Mouse (Mus musculus) stomach, postnatal 0 days (tissue): ENCODE data around the gene Dph1. TPM values are rescaled to one million over a fixed set of nuclear protein-coding genes. Genes with fewer than 3 reads are reported as not detected.
A peak's percentile ranks its signal among the peaks of the same experiment; 100 is the strongest.

Source experiments
- ATAC-seq: fragments of 200-750 bp; cut with Nextera tagmentation; 2 replicates; pipeline ENCODE4 v1.8.0; 2017; ENCODE audit not compliant: low FRiP score, low TSS enrichment
- DNase-seq: peaks from one replicate; pipeline ENCODE4 v3.0.0-alpha.2; 2016; ENCODE audit warnings: low spot score
- H3K27ac ChIP-seq: fragments of 300-500 bp; sonication (generic); replicated peaks from 2 replicates; pipeline ENCODE4 v1.5.1; 2014; ENCODE audit warnings: mild to moderate bottlenecking, control low read depth
- H3K27me3 ChIP-seq: fragments of 300-500 bp; sonication (generic); 2 replicates; pipeline ENCODE4 v1.6.1; 2014; ENCODE audit warnings: low read length; ENCODE audit not compliant: control insufficient read depth, insufficient read depth
- H3K36me3 ChIP-seq: fragments of 300-500 bp; sonication (generic); 2 replicates; pipeline ENCODE4 v1.6.1; 2014; ENCODE audit warnings: low read length, mixed read lengths; ENCODE audit not compliant: control insufficient read depth, insufficient read depth
- H3K4me1 ChIP-seq: fragments of 300-500 bp; sonication (generic); replicated peaks from 2 replicates; pipeline ENCODE4 v1.6.1; 2014; ENCODE audit warnings: antibody characterized with exemption; ENCODE audit not compliant: control insufficient read depth, insufficient read depth
- H3K4me2 ChIP-seq: fragments of 300-500 bp; sonication (generic); replicated peaks from 2 replicates; pipeline ENCODE4 v1.6.1; 2014; ENCODE audit warnings: low read depth, mild to moderate bottlenecking, control low read depth, moderate library complexity
- H3K4me3 ChIP-seq: fragments of 300-500 bp; sonication (generic); 2 replicates; pipeline ENCODE4 v1.5.1; 2014; ENCODE audit warnings: low read depth, low read length, control low read depth
- H3K9ac ChIP-seq: fragments of 300-500 bp; sonication (generic); 2 replicates; pipeline ENCODE4 v1.6.1; 2014; ENCODE audit warnings: mild to moderate bottlenecking, low read length, control low read depth, mixed read lengths
- H3K9me3 ChIP-seq: fragments of 300-500 bp; sonication (generic); 2 replicates; pipeline ENCODE4 v1.6.1; 2016; ENCODE audit warnings: low read length; ENCODE audit not compliant: control insufficient read depth
- CTCF ChIP-seq: IDR thresholded peaks from 2 replicates; pipeline ENCODE4 v1.5.1; 2016; ENCODE audit warnings: antibody characterized with exemption, low read depth, mild to moderate bottlenecking, moderate library complexity
- EP300 ChIP-seq: optimal IDR thresholded peaks from 2 replicates; pipeline ENCODE3; 2016; ENCODE audit warnings: antibody characterized with exemption
- WGBS: fragments of 180-500 bp; shearing (Covaris S2); extraction: QIAGEN DNeasy Blood & Tissue Kit; methylation state at CpG from one replicate; pipeline ENCODE4 v1.1.7; 2014; 5-methylcytosine and 5-hydroxymethylcytosine counted together
- polyA plus RNA-seq: library from polyadenylated mRNA; unstranded; fragments of >200 nt; fragmentation: Nextera tagmentation; extraction: Ambion mirVana; gene quantifications from 2 replicates; pipeline ENCODE4 v1.2.1, GENCODE M21; 2015

Dph1 gene
- polyA plus RNA-seq, 1 experiment from 2014 or later = 15.2 TPM

- DNase-seq (peak; percentile 47), ATAC-seq (peak; percentile 40; the same call in 1 of the 2 replicates)
- peaks cover 3% of the 10 kb centered on the region; the same call in 1 of the 2 replicates for H3K4me1 ChIP-seq
Measured at GRCm38 (mm10) chr11:75158432-75158831, 32.6 kb downstream of the Dph1 start.

GRCm38 (mm10) chr11:75157901-75158300 is 33.1 kb downstream of the Dph1 start:
- no peak for TF ChIP-seq CTCF
- TF ChIP-seq EP300 = no peak
- no peak overlapping the region for H3K4me3 ChIP-seq
- H3K9me3 ChIP-seq = no peaks in the 10 kb centered on the region
- H3K4me2 ChIP-seq = no peak overlapping the region
- H3K36me3 ChIP-seq = peaks cover 11% of the 10 kb centered on the region
- ATAC-seq (peak; percentile 51; the same call in 1 of the 2 replicates), DNase-seq (no peak)
- no peak overlapping the region for H3K9ac ChIP-seq
- no peak overlapping the region; the same call in 1 of the 2 replicates for H3K27ac ChIP-seq
- WGBS = 28% methylated on average over 2 of the region's 2 CpGs
- H3K4me1 ChIP-seq = peaks cover 3% of the 10 kb centered on the region; the same call in 1 of the 2 replicates
- no peaks in the 10 kb centered on the region for H3K27me3 ChIP-seq

More at GRCm38 (mm10) chr11:75158432-75158831, 32.6 kb downstream of the Dph1 start:
- peak overlapping the region; percentile 61 for H3K27ac ChIP-seq
- H3K4me3 ChIP-seq = no peak overlapping the region
- no peak overlapping the region for H3K9ac ChIP-seq
- no peaks in the 10 kb centered on the region for H3K9me3 ChIP-seq
- 58% methylated on average over 14 of the region's 14 CpGs for WGBS
- H3K36me3 ChIP-seq = peaks cover 16% of the 10 kb centered on the region
- TF ChIP-seq CTCF = no peak
- no peak for TF ChIP-seq EP300
- H3K27me3 ChIP-seq = no peaks in the 10 kb centered on the region
- H3K4me2 ChIP-seq = no peak overlapping the region

- 45% methylated on average over 4 of the region's 4 CpGs for whole genome bisulfite sequencing
Measured at GRCm38 (mm10) chr11:75157037-75157436, 34.0 kb downstream of the Dph1 start.

DNA sequence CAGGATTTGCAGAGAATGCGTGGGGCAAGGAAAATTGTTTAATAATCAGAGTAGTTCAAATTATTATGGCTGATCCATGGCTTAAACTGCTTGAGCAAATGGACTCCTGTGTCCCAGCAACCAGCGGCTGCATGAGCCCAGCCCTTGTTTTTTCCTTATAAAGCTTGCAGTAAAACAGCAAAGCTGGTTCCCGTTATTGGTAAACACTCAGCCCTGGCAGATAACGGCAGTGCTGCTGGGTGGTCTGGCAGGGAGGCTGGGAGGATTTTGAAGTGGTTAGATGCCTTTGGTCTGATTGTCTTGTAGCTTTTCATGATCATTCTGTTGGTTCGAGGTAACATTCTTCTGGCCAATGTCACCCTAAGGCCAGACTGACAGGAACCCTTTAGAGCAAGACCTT is 34.6 kb downstream of the Dph1 start:
- ATAC-seq (no peak), DNase-seq (no peak)
- no peak overlapping the region for H3K4me2 ChIP-seq
- 30% methylated on average over 5 of the region's 5 CpGs for WGBS
- H3K4me3 ChIP-seq = no peak overlapping the region
- H3K9ac ChIP-seq = 0 out of 2 replicates have a peak overlapping the region, but pooled peaks have one; percentile 23
- H3K4me1 ChIP-seq = peaks cover 3% of the 10 kb centered on the region; the same call in 1 of the 2 replicates
- H3K27ac ChIP-seq = peak overlapping the region; percentile 81
- H3K36me3 ChIP-seq = peaks cover under 1% of the 10 kb centered on the region; the same call in 1 of the 2 replicates
- H3K27me3 ChIP-seq = no peaks in the 10 kb centered on the region
- TF ChIP-seq EP300 = no peak
- no peak for TF ChIP-seq CTCF
- H3K9me3 ChIP-seq = no peaks in the 10 kb centered on the region

More at GRCm38 (mm10) chr11:75157037-75157436, 34.0 kb downstream of the Dph1 start:
- no peak for TF ChIP-seq EP300
- TF ChIP-seq CTCF = no peak
- no peak overlapping the region for H3K4me2 ChIP-seq
- no peak overlapping the region for H3K9ac ChIP-seq
- H3K36me3 ChIP-seq = peaks cover 4% of the 10 kb centered on the region; the same call in 1 of the 2 replicates
- peaks cover 3% of the 10 kb centered on the region; the same call in 1 of the 2 replicates for H3K4me1 ChIP-seq
- H3K4me3 ChIP-seq = no peak overlapping the region
- H3K27ac ChIP-seq = peak overlapping the region; percentile 81
- no peaks in the 10 kb centered on the region for H3K9me3 ChIP-seq
- DNase-seq = no peak
- no peak for ATAC-seq
- H3K27me3 ChIP-seq = no peaks in the 10 kb centered on the region

DNA sequence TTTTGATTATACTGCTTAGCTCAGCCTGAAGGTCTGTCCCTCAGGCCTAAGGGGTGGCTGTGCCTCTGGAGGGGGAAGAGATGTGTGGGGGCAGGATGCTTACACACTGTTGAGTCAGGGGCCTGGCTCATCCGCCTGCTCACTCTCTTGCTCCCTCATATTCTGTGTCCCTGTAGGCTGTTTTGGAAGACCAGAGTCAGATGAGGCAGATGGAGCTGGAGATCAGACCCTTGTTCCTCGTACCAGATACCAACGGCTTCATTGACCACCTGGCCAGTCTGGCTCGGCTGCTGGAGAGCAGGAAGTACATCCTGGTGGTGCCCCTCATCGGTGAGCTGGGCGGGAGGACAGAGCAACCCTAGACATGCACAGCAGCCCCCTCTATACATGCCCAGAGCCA is 35.1 kb downstream of the Dph1 start:
- peak overlapping the region; percentile 81 for H3K27ac ChIP-seq
- peaks cover 3% of the 10 kb centered on the region; the same call in 1 of the 2 replicates for H3K4me1 ChIP-seq

DNA sequence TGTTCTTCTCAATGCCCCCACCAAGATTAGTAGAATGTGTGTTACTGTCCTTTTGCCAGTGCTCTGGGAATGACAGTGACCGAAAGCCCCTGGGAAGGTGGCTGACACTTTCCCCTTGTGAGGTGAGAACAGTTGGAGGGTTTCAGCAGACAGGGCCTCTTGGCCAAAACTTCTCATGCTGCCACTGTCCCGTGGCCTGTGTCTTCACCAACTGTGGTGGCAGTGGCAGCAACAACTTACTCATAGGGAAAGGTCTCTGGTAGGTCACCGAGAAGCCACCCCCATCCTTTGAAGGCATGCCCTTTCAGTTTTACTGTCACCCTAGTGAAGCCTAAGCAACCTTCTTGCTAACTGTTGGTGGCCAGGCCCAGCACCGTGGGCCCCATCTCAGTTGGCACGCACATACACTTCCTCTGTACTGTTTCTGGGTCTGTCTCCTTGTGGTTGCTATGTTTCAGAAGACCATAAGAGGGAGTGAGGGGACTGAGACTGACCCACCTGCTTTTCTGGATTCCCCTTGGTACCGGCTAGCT is 36.9 kb downstream of the Dph1 start:
- TF ChIP-seq CTCF = peak; percentile 45
- no peak for TF ChIP-seq EP300
- H3K27me3 ChIP-seq = no peaks in the 10 kb centered on the region
- no peaks in the 10 kb centered on the region for H3K36me3 ChIP-seq
- 0 out of 2 replicates have a peak overlapping the region, but pooled peaks have one; percentile 14 for H3K27ac ChIP-seq
- peaks cover 3% of the 10 kb centered on the region; the same call in 1 of the 2 replicates for H3K4me1 ChIP-seq
- no peak for ATAC-seq
- DNase-seq = peak; percentile 12
- H3K9ac ChIP-seq = no peak overlapping the region
- H3K4me2 ChIP-seq = no peak overlapping the region
- H3K9me3 ChIP-seq = no peaks in the 10 kb centered on the region
- no peak overlapping the region for H3K4me3 ChIP-seq
- WGBS = 65% methylated on average over 6 of the region's 6 CpGs

More for the DNA sequence above, 35.1 kb downstream of the Dph1 start:
- no peaks in the 10 kb centered on the region for H3K27me3 ChIP-seq
- no peaks in the 10 kb centered on the region for H3K36me3 ChIP-seq
- H3K4me2 ChIP-seq = no peak overlapping the region
- ATAC-seq = no peak
- no peaks in the 10 kb centered on the region for H3K9me3 ChIP-seq
- TF ChIP-seq EP300 (no peak), CTCF (no peak; the same call in 1 of the 2 replicates)
- no peak for DNase-seq
- WGBS = 35% methylated on average over 6 of the region's 6 CpGs
- no peak overlapping the region for H3K4me3 ChIP-seq
- H3K9ac ChIP-seq = 0 out of 2 replicates have a peak overlapping the region, but pooled peaks have one; percentile 23
